Mouse (Mus musculus) urinary bladder, postnatal 14 days (tissue): ENCODE data around the gene Olfr517.

Experiments used
- DNase-seq: peaks from one replicate; pipeline ENCODE4 v3.0.0; 2021; ENCODE audit warnings: low spot score

The Olfr517 gene

GRCm38 (mm10) chr7:108872279-108872678 lies at the start of gene Olfr517:
Gene Olfr517, minus strand, starts transcription at chr7:108872379.
- DNase-seq = no peak

GRCm38 (mm10) chr7:108903969-108904368 lies 31.8 kb upstream of the Olfr517 start:
- DNase-seq = no peak

- no peak for DNase-seq
Observed at GRCm38 (mm10) chr7:108894320-108894719, 22.1 kb upstream of the Olfr517 start, which contains the start of gene Olfr519. Gene Olfr519, minus strand, starts transcription at chr7:108894420.

- DNase-seq = no peak
Observed at GRCm38 (mm10) chr7:108884906-108885305, 12.7 kb upstream of the Olfr517 start, which contains the start of gene Olfr518. Gene Olfr518, minus strand, starts transcription at chr7:108885006.

DNA sequence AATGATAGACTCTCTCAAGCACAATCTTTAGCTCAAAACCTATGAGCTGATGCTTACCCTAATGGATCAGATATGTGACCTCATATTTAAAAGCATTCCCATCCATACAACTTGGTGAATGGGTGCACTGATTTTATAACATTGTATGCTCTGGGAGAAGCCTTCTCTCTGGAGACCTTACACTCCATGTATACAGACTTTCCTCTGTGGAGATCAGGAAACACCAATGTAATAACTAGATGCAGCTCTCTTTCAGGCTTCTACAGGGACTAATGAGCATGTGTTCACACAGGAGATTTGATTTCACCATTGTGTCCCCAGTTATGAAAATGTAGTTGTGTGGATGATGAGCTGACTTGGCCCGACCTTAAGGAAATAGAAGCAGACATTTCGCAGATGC lies 21.8 kb downstream of the Olfr517 start, which contains the start of gene Olfr516:
Gene Olfr516, minus strand, starts transcription at position 101 of the 400 bp plus-strand sequence.
- DNase-seq = no peak

GRCm38 (mm10) chr7:108825897-108826296 lies 46.3 kb downstream of the Olfr517 start, which contains the start of gene Olfr514:
Gene Olfr514, minus strand, starts transcription at chr7:108825997.
- DNase-seq = no peak
